Mouse (Mus musculus): ENCODE measurements at regions not wholly inside any gene's neighbourhood (a gene's known extent, or its start where the extent isn't known, plus 50 kb on each side); places are given as distances from the start of the nearest gene placed in this dataset.

DNA sequence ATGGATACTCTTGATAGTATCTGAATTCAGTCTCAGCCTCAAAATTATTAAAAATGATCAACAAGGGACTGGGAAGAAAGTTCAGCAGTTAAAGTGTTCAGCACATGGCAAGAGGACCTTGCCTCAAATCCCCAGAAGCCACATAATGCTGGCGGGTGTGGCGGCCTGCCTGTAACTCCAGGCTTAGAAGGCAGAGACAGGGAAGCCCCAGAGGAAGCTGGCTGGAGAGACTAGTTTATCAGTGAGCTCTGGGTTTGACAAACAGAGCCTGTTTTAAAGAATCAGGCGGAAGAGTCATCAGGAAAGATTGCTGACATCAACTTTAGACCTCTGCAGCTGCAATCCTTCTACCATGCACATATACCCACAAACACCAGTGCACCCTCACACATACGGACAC, 52.1 kb upstream of the Fyn start:
- no peak for TF ChIP-seq EP300 (IDR thresholded peaks at IDR 0.05; ENCODE audit: low read depth)
- no peak for TF ChIP-seq CTCF (IDR thresholded peaks at IDR 0.05; ENCODE audit: low read depth)
